Mouse (Mus musculus): ENCODE measurements around the gene Rnf225.
"Not testable (repeated sequence)": the region's sequence is repeated elsewhere in the genome, so short reads cannot be mapped to it uniquely, and the experiment has no call there.

Rnf225 gene

GRCm38 (mm10) chr7:12933615-12934140 lies 6.5 kb downstream of the Rnf225 start:
- no peak for DNase-seq

GRCm38 (mm10) chr7:12934808-12935207 lies 7.6 kb downstream of the Rnf225 start:
- no peak for DNase-seq

- DNase-seq: not testable (repeated sequence)
Measured at GRCm38 (mm10) chr7:12937254-12937803, 10.1 kb downstream of the Rnf225 start.

- no peak for DNase-seq
Measured at GRCm38 (mm10) chr7:12940599-12940998, 13.4 kb downstream of the Rnf225 start.

GRCm38 (mm10) chr7:12943488-12943887 lies 16.3 kb downstream of the Rnf225 start:
- DNase-seq: no peak

- DNase-seq: peak; percentile 92
Measured at GRCm38 (mm10) chr7:12949032-12949871, 22.0 kb downstream of the Rnf225 start.

GRCm38 (mm10) chr7:12949872-12950229 lies 22.6 kb downstream of the Rnf225 start:
- DNase-seq: no peak

GRCm38 (mm10) chr7:12954896-12955295 lies 27.7 kb downstream of the Rnf225 start:
- no peak for DNase-seq

GRCm38 (mm10) chr7:12957511-12957910 lies 30.3 kb downstream of the Rnf225 start:
- no peak for DNase-seq

- no peak for DNase-seq
Measured at GRCm38 (mm10) chr7:12958948-12959347, 31.7 kb downstream of the Rnf225 start.

- DNase-seq: no peak
Measured at GRCm38 (mm10) chr7:12959718-12960117, 32.5 kb downstream of the Rnf225 start.

- no peak for DNase-seq
Measured at GRCm38 (mm10) chr7:12961511-12962141, 34.4 kb downstream of the Rnf225 start.

GRCm38 (mm10) chr7:12965678-12966091 lies 38.5 kb downstream of the Rnf225 start, which contains the start of gene Zfp324:
Zfp324 (plus strand) TSS chr7:12965838.
- peak; percentile 88 for DNase-seq

- DNase-seq: peak; percentile 85
Measured at GRCm38 (mm10) chr7:12966104-12966845, 39.1 kb downstream of the Rnf225 start.

GRCm38 (mm10) chr7:12970906-12971305 lies 43.7 kb downstream of the Rnf225 start:
- no peak for DNase-seq

- peak; percentile 99 for DNase-seq
Measured at GRCm38 (mm10) chr7:12977682-12978389, 50.6 kb downstream of the Rnf225 start, which contains the start of gene Zfp446. Zfp446 (plus strand) TSS chr7:12977848.

GRCm38 (mm10) chr7:12978931-12979722 lies 51.9 kb downstream of the Rnf225 start:
- DNase-seq: peak; percentile 39

- DNase-seq: no peak
Measured at GRCm38 (mm10) chr7:12979776-12980175, 52.6 kb downstream of the Rnf225 start.

- DNase-seq: no peak
Measured at GRCm38 (mm10) chr7:12980291-12980690, 53.1 kb downstream of the Rnf225 start.
